Mouse (Mus musculus) hindbrain, embryonic 13.5 days (tissue): ENCODE results near the gene Tex264. TPM values are rescaled to one million over a fixed set of nuclear protein-coding genes. Genes with fewer than 3 reads are reported as not detected.

Experiments
- ATAC-seq: fragments of 200-750 bp; cut with Nextera tagmentation; 2 replicates; pipeline ENCODE4 v1.8.0; 2017; ENCODE audit warnings: moderate TSS enrichment; ENCODE audit not compliant: low FRiP score
- H3K27ac ChIP-seq: fragments of 300-500 bp; sonication (generic); 2 replicates; pipeline ENCODE4 v1.5.1; 2015; ENCODE audit warnings: inconsistent platforms, mild to moderate bottlenecking, moderate library complexity
- H3K27me3 ChIP-seq: fragments of 300-500 bp; sonication (generic); 2 replicates; pipeline ENCODE4 v1.6.1; 2015; ENCODE audit warnings: mild to moderate bottlenecking, inconsistent platforms
- H3K36me3 ChIP-seq: fragments of 300-500 bp; sonication (generic); 2 replicates; pipeline ENCODE4 v1.6.1; 2015; ENCODE audit warnings: mild to moderate bottlenecking, inconsistent platforms
- H3K4me1 ChIP-seq: fragments of 300-500 bp; sonication (generic); replicated peaks from 2 replicates; pipeline ENCODE4 v1.6.1; 2015; ENCODE audit warnings: inconsistent platforms
- H3K4me2 ChIP-seq: fragments of 300-500 bp; sonication (generic); 2 replicates; pipeline ENCODE4 v1.6.1; 2015; ENCODE audit warnings: inconsistent platforms, mild to moderate bottlenecking, moderate library complexity
- H3K4me3 ChIP-seq: fragments of 300-500 bp; sonication (generic); 2 replicates; pipeline ENCODE4 v1.5.1; 2015; ENCODE audit warnings: mild to moderate bottlenecking, inconsistent platforms
- H3K9ac ChIP-seq: fragments of 300-500 bp; sonication (generic); 2 replicates; pipeline ENCODE4 v1.6.1; 2015; ENCODE audit warnings: mild to moderate bottlenecking, inconsistent platforms
- H3K9me3 ChIP-seq: fragments of 300-500 bp; sonication (generic); 2 replicates; pipeline ENCODE4 v1.6.1; 2016; ENCODE audit warnings: inconsistent platforms
- WGBS: fragments of 180-500 bp; shearing (Covaris S2); methylation state at CpG from one replicate; pipeline ENCODE4 v1.1.7; 2015; 5-methylcytosine and 5-hydroxymethylcytosine counted together
- polyA plus RNA-seq: library from polyadenylated mRNA; unstranded; fragments of >200 nt; fragmentation: Nextera tagmentation; extraction: Ambion mirVana; gene quantifications from 2 replicates; pipeline ENCODE4 v1.2.1, GENCODE M21; 2015

Gene Tex264
- polyA plus RNA-seq, 1 experiment from 2014 or later = 52.7 TPM

GRCm38 (mm10) chr9:106659441-106659840, 26.3 kb downstream of the Tex264 start:
- Histone ChIP-seq H3K4me2 (no peak overlapping the region), H3K4me3 (no peak overlapping the region), H3K9me3 (no peaks in the 10 kb centered on the region), H3K4me1 (peaks cover 51% of the 10 kb centered on the region), H3K9ac (no peak overlapping the region; the same call in 1 of the 2 replicates), H3K27me3 (peaks cover 12% of the 10 kb centered on the region), H3K27ac (no peak overlapping the region), H3K36me3 (peaks cover 47% of the 10 kb centered on the region)
- WGBS = 18% methylated on average over 7 of the region's 7 CpGs
- ATAC-seq = no peak

- H3K9me3 ChIP-seq = no peaks in the 10 kb centered on the region
- no peak overlapping the region for H3K4me3 ChIP-seq
- WGBS = 23% methylated on average over 5 of the region's 5 CpGs
- no peak overlapping the region for H3K9ac ChIP-seq
- H3K27me3 ChIP-seq = peaks cover 21% of the 10 kb centered on the region
- H3K27ac ChIP-seq = no peak overlapping the region
- H3K4me2 ChIP-seq = no peak overlapping the region
- peaks cover 44% of the 10 kb centered on the region for H3K36me3 ChIP-seq
- no peak for ATAC-seq
- peaks cover 46% of the 10 kb centered on the region for H3K4me1 ChIP-seq
These were observed 28.1 kb downstream of the Tex264 start for GRCm38 (mm10) chr9:106657592-106657991.

- H3K4me3 ChIP-seq = no peak overlapping the region
- no peak for ATAC-seq
- peaks cover 46% of the 10 kb centered on the region for H3K4me1 ChIP-seq
- whole genome bisulfite sequencing = 38% methylated on average over 5 of the region's 5 CpGs
- H3K36me3 ChIP-seq = peaks cover 36% of the 10 kb centered on the region
- H3K9me3 ChIP-seq = no peaks in the 10 kb centered on the region
- H3K4me2 ChIP-seq = no peak overlapping the region
- H3K9ac ChIP-seq = peak overlapping the region; percentile 82; the same call in 1 of the 2 replicates
- peaks cover 21% of the 10 kb centered on the region for H3K27me3 ChIP-seq
- H3K27ac ChIP-seq = no peak overlapping the region
These were observed 28.9 kb downstream of the Tex264 start for GRCm38 (mm10) chr9:106656820-106657219.

- ATAC-seq = peak; percentile 63
- H3K9ac ChIP-seq = peak within 1 kb of the TSS; percentile 82
- H3K27ac ChIP-seq = no peak within 1 kb of the TSS; the same call in 1 of the 2 replicates
- peaks cover 30% of the 10 kb centered on the region for H3K36me3 ChIP-seq
- H3K9me3 ChIP-seq = no peaks in the 10 kb centered on the region
- peak within 1 kb of the TSS; percentile 83 for H3K4me2 ChIP-seq
- H3K4me3 ChIP-seq = peak within 1 kb of the TSS; percentile 57
- peaks cover 21% of the 10 kb centered on the region for H3K27me3 ChIP-seq
- under 1% methylated on average over 39 of the region's 44 CpGs for WGBS
- H3K4me1 ChIP-seq = peaks cover 46% of the 10 kb centered on the region
These were observed 29.6 kb downstream of the Tex264 start, which contains the start of gene Grm2 for GRCm38 (mm10) chr9:106655884-106656720. Gene Grm2, minus strand, starts transcription at chr9:106656082.

GRCm38 (mm10) chr9:106652720-106653119, 33.0 kb downstream of the Tex264 start:
- Histone ChIP-seq H3K4me1 (peaks cover 40% of the 10 kb centered on the region), H3K36me3 (no peaks in the 10 kb centered on the region), H3K27me3 (peaks cover 21% of the 10 kb centered on the region), H3K4me3 (no peak overlapping the region), H3K4me2 (no peak overlapping the region), H3K9ac (no peak overlapping the region), H3K9me3 (no peaks in the 10 kb centered on the region), H3K27ac (no peak overlapping the region)
- 80% methylated on average over 1 of the region's 1 CpGs for WGBS
- no peak for ATAC-seq

- no peaks in the 10 kb centered on the region for H3K9me3 ChIP-seq
- H3K4me1 ChIP-seq = no peaks in the 10 kb centered on the region
- WGBS = 75% methylated on average over 27 of the region's 27 CpGs
- no peak overlapping the region for H3K9ac ChIP-seq
- no peak overlapping the region for H3K4me3 ChIP-seq
- no peak overlapping the region for H3K27ac ChIP-seq
- H3K27me3 ChIP-seq = no peaks in the 10 kb centered on the region
- ATAC-seq = no peak
- no peak overlapping the region for H3K4me2 ChIP-seq
- no peaks in the 10 kb centered on the region for H3K36me3 ChIP-seq
These were observed 38.5 kb downstream of the Tex264 start for GRCm38 (mm10) chr9:106647226-106647625.

GRCm38 (mm10) chr9:106645684-106646271, 39.9 kb downstream of the Tex264 start:
- no peak overlapping the region for H3K9ac ChIP-seq
- no peaks in the 10 kb centered on the region for H3K4me1 ChIP-seq
- no peak overlapping the region for H3K27ac ChIP-seq
- ATAC-seq = no peak
- no peak overlapping the region for H3K4me3 ChIP-seq
- no peaks in the 10 kb centered on the region for H3K27me3 ChIP-seq
- no peak overlapping the region for H3K4me2 ChIP-seq
- H3K9me3 ChIP-seq = no peaks in the 10 kb centered on the region
- no peaks in the 10 kb centered on the region for H3K36me3 ChIP-seq
- WGBS = 79% methylated on average over 9 of the region's 9 CpGs

- ATAC-seq = no peak
- no peak overlapping the region for H3K9ac ChIP-seq
- H3K36me3 ChIP-seq = no peaks in the 10 kb centered on the region
- no peak overlapping the region for H3K27ac ChIP-seq
- H3K9me3 ChIP-seq = no peaks in the 10 kb centered on the region
- no peaks in the 10 kb centered on the region for H3K4me1 ChIP-seq
- no peak overlapping the region for H3K4me3 ChIP-seq
- no peaks in the 10 kb centered on the region for H3K27me3 ChIP-seq
- H3K4me2 ChIP-seq = no peak overlapping the region
- WGBS = 75% methylated on average over 6 of the region's 6 CpGs
These were observed 41.9 kb downstream of the Tex264 start for GRCm38 (mm10) chr9:106643787-106644186.

GRCm38 (mm10) chr9:106643128-106643527, 42.6 kb downstream of the Tex264 start:
- Histone ChIP-seq H3K27me3 (no peaks in the 10 kb centered on the region), H3K4me2 (no peak overlapping the region), H3K9ac (no peak overlapping the region), H3K4me3 (no peak overlapping the region), H3K9me3 (no peaks in the 10 kb centered on the region), H3K27ac (no peak overlapping the region), H3K4me1 (no peaks in the 10 kb centered on the region), H3K36me3 (no peaks in the 10 kb centered on the region)
- 34% methylated on average over 7 of the region's 7 CpGs for WGBS
- no peak for ATAC-seq

GRCm38 (mm10) chr9:106641346-106641745, 44.4 kb downstream of the Tex264 start:
- Histone ChIP-seq H3K9me3 (no peaks in the 10 kb centered on the region), H3K4me1 (no peaks in the 10 kb centered on the region), H3K9ac (no peak overlapping the region), H3K27me3 (no peaks in the 10 kb centered on the region), H3K36me3 (no peaks in the 10 kb centered on the region), H3K4me2 (no peak overlapping the region), H3K27ac (no peak overlapping the region), H3K4me3 (no peak overlapping the region)
- ATAC-seq = no peak
- WGBS = 60% methylated on average over 5 of the region's 5 CpGs

GRCm38 (mm10) chr9:106638154-106638553, 47.6 kb downstream of the Tex264 start:
- H3K27ac ChIP-seq = no peak overlapping the region
- no peak overlapping the region for H3K4me3 ChIP-seq
- no peaks in the 10 kb centered on the region for H3K36me3 ChIP-seq
- no peak overlapping the region for H3K9ac ChIP-seq
- H3K4me2 ChIP-seq = no peak overlapping the region
- H3K4me1 ChIP-seq = no peaks in the 10 kb centered on the region
- no peaks in the 10 kb centered on the region for H3K9me3 ChIP-seq
- WGBS = 94% methylated on average over 8 of the region's 8 CpGs
- no peaks in the 10 kb centered on the region for H3K27me3 ChIP-seq
- ATAC-seq = no peak

- H3K9me3 ChIP-seq = no peaks in the 10 kb centered on the region
- H3K36me3 ChIP-seq = no peaks in the 10 kb centered on the region
- H3K9ac ChIP-seq = no peak overlapping the region
- H3K4me1 ChIP-seq = peaks cover 4% of the 10 kb centered on the region; the same call in 1 of the 2 replicates
- no peak overlapping the region for H3K4me3 ChIP-seq
- no peak overlapping the region for H3K4me2 ChIP-seq
- H3K27me3 ChIP-seq = no peaks in the 10 kb centered on the region
- 65% methylated on average over 5 of the region's 5 CpGs for WGBS
- no peak for ATAC-seq
- H3K27ac ChIP-seq = no peak overlapping the region
These were observed 53.5 kb downstream of the Tex264 start for GRCm38 (mm10) chr9:106632185-106632584.
